Mouse (Mus musculus): Measurements from ENCODE around the gene Tango2. TPM values are rescaled to one million over a fixed set of nuclear protein-coding genes. Genes with fewer than 3 reads are reported as not detected.
"Not testable (repeated sequence)": the region's sequence is repeated elsewhere in the genome, so short reads cannot be mapped to it uniquely, and the experiment has no call there.

The Tango2 gene
- polyA plus RNA-seq, 1 experiment from 2014 or later = 79.8 TPM

DNA sequence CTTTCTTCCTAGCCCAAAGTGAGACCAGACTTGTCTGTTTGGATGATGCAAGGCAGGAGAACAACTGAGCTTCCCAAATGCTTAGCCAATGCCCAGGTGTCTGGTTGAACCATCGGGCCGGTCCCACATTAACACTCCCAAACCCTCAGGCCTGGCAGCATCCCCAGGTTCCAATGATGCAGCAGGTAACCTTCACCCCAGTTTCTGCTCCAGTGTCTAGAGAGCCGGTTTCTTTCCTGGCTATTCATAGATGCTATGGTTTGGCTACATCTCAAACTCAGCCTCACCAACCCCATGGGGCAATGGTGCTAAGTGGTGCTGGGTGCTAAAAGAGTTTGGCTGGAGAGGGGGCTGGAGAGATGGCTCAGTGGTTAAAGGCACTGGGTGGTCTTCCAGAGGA is 11.9 kb downstream of the Tango2 start:
- ATAC-seq (ENCODE audit: low FRiP score) = no peak
- no peak overlapping the region for H3K9ac ChIP-seq
- no peak overlapping the region for H3K27ac ChIP-seq
- peaks cover 12% of the 10 kb centered on the region for H3K4me1 ChIP-seq (replicated peaks)
- H3K4me2 ChIP-seq = no peak overlapping the region
- H3K27me3 ChIP-seq = no peaks in the 10 kb centered on the region
- H3K36me3 ChIP-seq = peaks cover 53% of the 10 kb centered on the region
- H3K9me3 ChIP-seq = no peaks in the 10 kb centered on the region
- WGBS = 96% methylated on average over 3 of the region's 3 CpGs
- H3K4me3 ChIP-seq = no peak overlapping the region

DNA sequence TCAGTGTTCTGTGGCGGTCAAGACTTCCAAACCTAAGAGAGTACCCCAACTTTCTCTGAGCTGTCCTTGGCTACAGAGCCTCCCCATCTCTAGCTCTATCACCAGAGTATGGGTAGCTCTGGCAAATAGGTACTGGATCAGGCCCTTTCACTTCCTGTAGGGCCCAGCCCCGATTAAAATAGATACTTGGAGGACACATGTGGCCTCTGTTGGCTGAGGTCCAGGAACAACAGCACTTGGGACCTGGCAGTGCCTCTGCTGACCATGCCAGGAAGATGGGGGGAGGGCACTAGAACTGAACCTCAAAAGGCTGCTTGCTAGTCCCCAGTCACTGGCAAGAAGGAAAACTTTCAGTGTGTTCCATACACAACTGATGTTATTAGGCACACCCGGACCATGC is 13.9 kb downstream of the Tango2 start:
- Histone ChIP-seq H3K27me3 (no peaks in the 10 kb centered on the region), H3K4me2 (no peak overlapping the region), H3K27ac (no peak overlapping the region), H3K4me3 (no peak overlapping the region), H3K36me3 (peaks cover 53% of the 10 kb centered on the region), H3K4me1 (replicated peaks) (no peaks in the 10 kb centered on the region), H3K9ac (no peak overlapping the region), H3K9me3 (no peaks in the 10 kb centered on the region)
- WGBS = 87% methylated on average over 3 of the region's 3 CpGs
- ATAC-seq (ENCODE audit: low FRiP score) = no peak

DNA sequence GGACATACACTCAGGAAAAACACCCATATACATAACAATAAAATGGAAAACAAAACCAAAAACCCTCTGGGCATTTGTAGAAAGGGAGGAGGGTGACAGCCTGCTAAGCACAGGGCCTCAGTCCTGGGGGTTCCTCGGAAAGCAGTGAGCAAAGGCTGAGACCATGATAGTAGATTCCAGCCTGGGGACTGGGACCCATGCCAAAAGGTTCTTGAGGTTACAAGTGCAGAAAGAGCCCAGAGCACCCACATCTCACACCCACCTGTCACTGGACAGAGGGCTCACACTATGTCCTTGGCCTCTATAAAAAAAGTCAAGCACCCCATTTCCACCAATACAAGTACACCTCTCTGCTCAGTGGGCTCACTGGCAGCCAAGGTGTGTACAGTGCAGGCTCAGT is 19.4 kb downstream of the Tango2 start:
- H3K4me2 ChIP-seq = no peak overlapping the region
- no peaks in the 10 kb centered on the region for H3K27me3 ChIP-seq
- ATAC-seq (ENCODE audit: low FRiP score) = no peak
- 67% methylated on average over 1 of the region's 1 CpGs for WGBS
- peaks cover 32% of the 10 kb centered on the region for H3K36me3 ChIP-seq
- H3K27ac ChIP-seq = no peak overlapping the region
- H3K4me1 ChIP-seq (replicated peaks) = no peaks in the 10 kb centered on the region; the same call in 1 of the 2 replicates
- no peak overlapping the region for H3K9ac ChIP-seq
- H3K4me3 ChIP-seq = no peak overlapping the region
- no peaks in the 10 kb centered on the region for H3K9me3 ChIP-seq

DNA sequence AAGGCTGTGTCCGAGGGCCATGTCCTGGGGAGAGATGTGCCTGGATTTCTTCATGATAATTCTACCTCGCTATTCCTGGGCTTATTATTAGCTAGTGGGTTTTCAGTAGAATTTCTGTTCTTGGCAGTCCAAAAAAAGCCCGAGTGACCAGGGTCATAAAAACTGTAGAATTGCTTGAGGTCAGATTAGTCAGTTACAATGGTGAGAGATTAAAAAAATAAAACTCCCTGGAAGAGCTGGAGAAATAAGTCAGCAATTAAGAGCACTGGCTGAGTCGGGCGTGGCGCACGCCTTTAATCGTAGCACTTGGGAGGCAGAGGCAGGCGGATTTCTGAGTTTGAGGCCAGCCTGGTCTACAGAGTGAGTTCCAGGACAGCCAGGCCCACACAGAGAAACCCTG is 20.0 kb downstream of the Tango2 start:
- no peak for ATAC-seq (ENCODE audit: low FRiP score)
- no peak overlapping the region for H3K9ac ChIP-seq
- no peak overlapping the region for H3K4me2 ChIP-seq
- WGBS = 90% methylated on average over 9 of the region's 9 CpGs
- H3K9me3 ChIP-seq = no peaks in the 10 kb centered on the region
- H3K36me3 ChIP-seq = peaks cover 33% of the 10 kb centered on the region
- H3K27me3 ChIP-seq = no peaks in the 10 kb centered on the region
- no peak overlapping the region for H3K4me3 ChIP-seq
- no peak overlapping the region for H3K27ac ChIP-seq
- no peaks in the 10 kb centered on the region; the same call in 1 of the 2 replicates for H3K4me1 ChIP-seq (replicated peaks)

DNA sequence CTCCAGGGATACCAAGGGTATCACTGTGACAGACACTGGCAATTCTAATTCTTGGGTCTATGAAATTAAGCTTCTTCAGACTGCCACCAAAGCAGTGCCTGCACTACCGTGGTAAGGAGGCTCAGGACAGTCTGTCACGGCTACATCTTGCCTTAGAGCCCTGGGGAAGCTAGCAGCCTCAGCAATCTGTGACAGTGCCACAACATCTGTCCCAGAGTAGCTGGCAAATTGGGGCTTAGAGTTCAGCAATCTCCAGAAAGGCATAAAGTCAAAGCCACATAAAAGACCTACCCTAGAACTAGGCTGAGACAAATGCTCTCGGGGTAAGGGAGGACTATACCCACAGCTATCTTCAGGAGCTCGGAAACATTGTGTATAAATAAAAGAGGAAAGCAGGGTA is 22.2 kb downstream of the Tango2 start:
- H3K4me1 ChIP-seq (replicated peaks) = no peaks in the 10 kb centered on the region; the same call in 1 of the 2 replicates
- H3K4me2 ChIP-seq = no peak overlapping the region
- H3K9ac ChIP-seq = no peak overlapping the region
- no peaks in the 10 kb centered on the region for H3K27me3 ChIP-seq
- 78% methylated on average over 4 of the region's 4 CpGs for WGBS
- no peaks in the 10 kb centered on the region for H3K9me3 ChIP-seq
- H3K27ac ChIP-seq = no peak overlapping the region
- peaks cover 39% of the 10 kb centered on the region for H3K36me3 ChIP-seq
- H3K4me3 ChIP-seq = no peak overlapping the region
- ATAC-seq (ENCODE audit: low FRiP score) = no peak

DNA sequence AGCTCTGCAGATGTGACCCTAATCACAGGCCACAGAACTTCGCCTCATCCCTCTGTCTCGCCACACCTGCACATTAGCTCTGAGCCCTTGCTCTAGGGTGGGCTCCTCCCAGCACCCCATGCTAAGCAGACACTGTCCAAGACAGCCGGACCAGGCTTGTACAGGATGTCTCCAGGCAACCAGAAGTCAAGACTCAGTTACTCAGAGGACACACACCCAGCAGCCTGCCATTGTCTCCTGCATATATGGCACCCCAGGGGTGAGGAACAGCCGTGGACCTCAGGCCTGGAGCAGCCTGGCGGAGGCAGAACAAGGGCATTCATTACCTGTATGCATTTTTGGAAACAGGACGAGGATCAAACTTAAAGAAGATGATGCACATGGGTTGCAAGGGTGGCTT is 23.9 kb downstream of the Tango2 start:
- Histone ChIP-seq H3K4me2 (no peak overlapping the region), H3K4me1 (replicated peaks) (no peaks in the 10 kb centered on the region; the same call in 1 of the 2 replicates), H3K27me3 (no peaks in the 10 kb centered on the region), H3K27ac (no peak overlapping the region), H3K4me3 (no peak overlapping the region), H3K9me3 (no peaks in the 10 kb centered on the region), H3K36me3 (peaks cover 49% of the 10 kb centered on the region), H3K9ac (no peak overlapping the region)
- ATAC-seq (ENCODE audit: low FRiP score) = no peak
- WGBS = 75% methylated on average over 6 of the region's 6 CpGs

DNA sequence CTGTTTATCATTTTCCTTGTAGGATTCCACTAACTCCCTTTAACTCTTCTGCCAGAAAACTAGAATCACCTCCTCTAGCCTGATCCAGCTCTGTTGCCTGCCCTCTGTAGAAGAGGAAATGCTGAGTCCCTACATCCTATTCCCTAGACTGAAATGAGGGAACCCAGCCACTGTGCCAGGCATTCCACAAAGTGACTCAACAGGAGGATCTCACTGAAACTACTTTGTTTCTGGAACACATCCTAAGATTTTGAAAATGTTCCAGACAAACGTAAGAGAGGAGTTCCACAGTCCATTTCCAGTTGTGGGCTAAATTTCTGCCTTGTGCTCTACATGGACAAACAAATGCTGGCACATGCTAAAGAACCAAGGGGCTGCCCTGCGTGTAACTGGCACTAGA is 24.4 kb downstream of the Tango2 start:
- peaks cover 52% of the 10 kb centered on the region for H3K36me3 ChIP-seq
- H3K27me3 ChIP-seq = no peaks in the 10 kb centered on the region
- 87% methylated on average over 2 of the region's 2 CpGs for WGBS
- no peaks in the 10 kb centered on the region for H3K9me3 ChIP-seq
- H3K27ac ChIP-seq = no peak overlapping the region
- no peak overlapping the region for H3K9ac ChIP-seq
- no peak overlapping the region for H3K4me2 ChIP-seq
- no peaks in the 10 kb centered on the region; the same call in 1 of the 2 replicates for H3K4me1 ChIP-seq (replicated peaks)
- H3K4me3 ChIP-seq = no peak overlapping the region
- ATAC-seq (ENCODE audit: low FRiP score) = no peak

DNA sequence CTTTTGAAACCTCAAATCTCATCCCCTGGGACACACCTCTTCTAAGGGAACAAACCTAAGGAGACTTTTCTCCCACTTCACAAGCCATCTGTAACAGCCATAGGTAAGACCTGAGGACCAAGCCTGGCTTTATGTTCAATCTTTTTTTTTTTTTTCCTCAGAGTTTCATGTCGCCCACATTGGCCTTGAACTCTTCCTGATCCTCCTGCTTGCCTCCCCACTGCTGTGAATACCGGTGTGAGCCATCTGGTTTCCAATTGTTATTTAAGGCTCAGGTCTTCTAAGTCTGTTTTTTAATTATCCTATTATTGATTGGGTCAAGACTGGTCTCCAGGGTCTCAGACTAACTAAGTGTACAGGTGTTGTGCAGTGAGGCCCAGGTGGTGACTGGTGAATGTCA is 26.5 kb downstream of the Tango2 start:
- peaks cover 59% of the 10 kb centered on the region for H3K36me3 ChIP-seq
- H3K27ac ChIP-seq = no peak overlapping the region
- WGBS = 84% methylated on average over 2 of the region's 2 CpGs
- H3K4me3 ChIP-seq = no peak overlapping the region
- no peak overlapping the region for H3K4me2 ChIP-seq
- H3K9me3 ChIP-seq = no peaks in the 10 kb centered on the region
- H3K9ac ChIP-seq = no peak overlapping the region
- H3K4me1 ChIP-seq (replicated peaks) = no peaks in the 10 kb centered on the region; the same call in 1 of the 2 replicates
- H3K27me3 ChIP-seq = no peaks in the 10 kb centered on the region
- no peak for ATAC-seq (ENCODE audit: low FRiP score)

DNA sequence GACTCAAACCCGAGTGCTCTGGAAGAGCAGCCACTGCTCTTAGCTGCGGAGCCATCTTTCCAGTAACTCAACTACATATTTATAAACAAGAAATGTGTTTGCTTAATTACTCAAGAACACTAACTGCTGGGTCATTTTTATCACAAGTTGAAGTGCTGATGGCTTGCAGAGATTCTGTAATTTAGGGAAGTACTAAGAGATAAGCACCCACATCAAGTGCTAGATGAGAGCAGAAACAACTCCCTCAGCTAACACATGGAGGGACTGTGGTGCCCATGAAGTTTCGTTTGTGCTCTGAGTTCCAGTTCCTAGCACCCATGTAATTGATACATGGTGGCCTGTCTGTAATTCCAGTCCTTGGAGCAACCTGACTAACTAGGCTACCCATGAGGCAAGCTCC is 28.9 kb downstream of the Tango2 start:
- Histone ChIP-seq H3K27me3 (no peaks in the 10 kb centered on the region), H3K27ac (no peak overlapping the region), H3K9ac (no peak overlapping the region), H3K9me3 (no peaks in the 10 kb centered on the region), H3K36me3 (peaks cover 62% of the 10 kb centered on the region), H3K4me2 (no peak overlapping the region), H3K4me3 (no peak overlapping the region), H3K4me1 (replicated peaks) (no peaks in the 10 kb centered on the region)
- no peak for ATAC-seq (ENCODE audit: low FRiP score)
- WGBS = 90% methylated on average over 3 of the region's 3 CpGs

DNA sequence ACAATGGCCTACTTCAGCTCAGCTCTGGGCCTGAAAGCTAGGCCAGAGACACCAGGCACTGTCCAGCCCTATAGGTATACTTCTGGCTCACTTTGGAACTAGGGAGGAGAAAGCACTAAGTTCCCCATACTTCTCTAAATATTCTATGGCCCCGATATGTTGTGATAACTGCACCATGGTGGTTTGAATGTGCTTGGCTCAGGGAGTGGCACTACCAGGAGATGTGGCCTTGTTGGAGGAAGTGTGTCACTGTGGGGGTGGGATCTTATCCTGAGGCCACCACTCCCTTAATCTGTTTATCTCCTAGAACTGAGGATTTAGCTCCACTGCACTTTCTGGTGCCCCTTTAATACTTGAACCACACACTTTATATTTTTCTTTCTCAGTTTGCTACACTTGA is 39.7 kb downstream of the Tango2 start:
- no peak for ATAC-seq (ENCODE audit: low FRiP score)
- Histone ChIP-seq H3K9me3 (no peaks in the 10 kb centered on the region), H3K9ac (no peak overlapping the region), H3K4me1 (replicated peaks) (no peaks in the 10 kb centered on the region), H3K27ac (no peak overlapping the region), H3K4me2 (no peak overlapping the region), H3K36me3 (peaks cover 86% of the 10 kb centered on the region), H3K27me3 (no peaks in the 10 kb centered on the region), H3K4me3 (no peak overlapping the region)
- WGBS = 96% methylated on average over 1 of the region's 1 CpGs

DNA sequence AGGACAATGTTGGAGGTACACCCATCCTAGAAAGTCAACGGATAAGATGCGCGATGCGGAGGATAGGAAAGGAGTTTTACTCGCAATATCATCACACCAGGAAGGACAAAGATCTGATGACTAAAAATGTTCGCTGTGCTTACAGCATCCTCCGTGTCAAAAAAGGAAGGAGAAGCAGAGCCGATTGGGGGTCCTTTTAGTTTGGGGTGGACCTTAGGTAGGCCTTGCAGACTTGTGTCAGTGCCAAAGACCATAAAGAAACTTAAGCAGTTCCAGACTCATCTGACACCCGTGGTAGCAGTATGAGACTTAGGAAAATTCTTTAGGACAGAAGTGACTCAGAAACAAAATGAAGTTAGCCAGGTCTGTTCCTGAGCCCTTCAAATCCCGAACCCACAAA is 58.3 kb downstream of the Tango2 start:
- not testable (repeated sequence) for H3K9me3 ChIP-seq; H3K27me3 ChIP-seq; H3K36me3 ChIP-seq; ATAC-seq (ENCODE audit: low FRiP score)
- 0 out of 2 replicates have a peak overlapping the region, but pooled peaks have one; percentile 35 for H3K27ac ChIP-seq
- H3K4me2 ChIP-seq = peak overlapping the region; percentile 51
- 4% methylated on average over 10 of the region's 10 CpGs for WGBS
- H3K4me1 ChIP-seq (replicated peaks) = peaks cover 36% of the 10 kb centered on the region
- H3K9ac ChIP-seq = peak overlapping the region; percentile 66
- peak overlapping the region; percentile 97 for H3K4me3 ChIP-seq

DNA sequence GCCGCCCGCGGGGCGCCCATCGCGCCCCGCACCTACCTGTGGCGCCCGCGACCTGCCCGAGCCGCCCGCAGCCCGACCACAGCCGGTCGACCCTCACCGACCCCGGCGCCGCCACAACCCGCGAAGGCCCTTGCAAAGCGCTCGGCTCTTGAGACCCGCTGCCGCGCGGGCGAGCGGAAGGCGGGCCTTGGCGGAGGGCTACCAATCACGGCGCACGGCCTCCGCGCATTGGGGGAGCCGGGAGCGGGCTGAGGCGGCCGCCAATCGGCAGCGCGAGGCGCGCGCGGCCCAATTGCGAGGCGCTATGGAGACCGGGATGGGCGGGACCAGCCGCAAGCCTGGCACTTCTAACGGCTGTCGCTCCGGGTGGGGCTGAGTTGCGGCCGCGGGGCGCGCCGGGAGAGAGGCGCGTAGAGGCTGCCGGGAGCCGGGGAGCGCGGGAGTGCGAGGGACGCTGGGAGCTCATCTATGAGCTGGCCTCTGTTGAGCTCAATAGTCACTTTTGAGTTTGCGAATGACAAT is 58.8 kb downstream of the Tango2 start, which contains the start of gene Dgcr8:
Gene Dgcr8 (minus strand): TSS at position 180 of the 522 bp plus-strand sequence.
- H3K9me3 ChIP-seq = no peaks in the 10 kb centered on the region
- peak within 1 kb of the TSS; percentile 90 for H3K27ac ChIP-seq
- H3K4me3 ChIP-seq = peak within 1 kb of the TSS; percentile 97
- ATAC-seq (ENCODE audit: low FRiP score) = peak; percentile 100
- peaks cover 36% of the 10 kb centered on the region for H3K4me1 ChIP-seq (replicated peaks)
- peak within 1 kb of the TSS; percentile 98 for H3K9ac ChIP-seq
- peak within 1 kb of the TSS; percentile 95 for H3K4me2 ChIP-seq
- H3K27me3 ChIP-seq = no peaks in the 10 kb centered on the region
- WGBS = under 1% methylated on average over 60 of the region's 71 CpGs
- peaks cover 13% of the 10 kb centered on the region for H3K36me3 ChIP-seq

DNA sequence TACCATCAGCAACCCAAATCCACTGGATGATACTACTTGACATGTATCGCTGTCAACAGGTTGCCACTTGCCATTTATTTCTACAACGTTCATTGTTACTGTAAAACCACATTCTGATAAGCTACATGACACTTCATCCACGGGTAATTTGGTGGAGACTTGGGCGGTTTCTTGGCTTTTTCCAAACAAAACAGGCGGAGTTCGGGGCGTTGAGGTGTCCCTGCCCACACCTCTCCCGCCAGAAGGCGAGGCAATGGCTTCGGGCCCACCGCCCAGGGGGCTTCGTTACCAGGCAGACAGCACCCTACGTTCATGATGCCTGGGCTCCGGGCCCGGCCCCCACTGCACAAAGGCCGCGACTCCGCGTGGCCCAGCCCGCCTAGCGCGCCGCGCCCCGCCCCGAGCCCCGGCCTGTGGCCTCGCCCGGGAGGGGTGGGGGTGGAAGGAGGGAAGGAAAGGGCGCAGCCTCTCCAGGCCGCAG is 59.3 kb downstream of the Tango2 start:
- peak; percentile 85 for ATAC-seq (ENCODE audit: low FRiP score)
- Histone ChIP-seq H3K4me1 (replicated peaks) (peaks cover 36% of the 10 kb centered on the region), H3K9me3 (no peaks in the 10 kb centered on the region), H3K36me3 (peaks cover 18% of the 10 kb centered on the region), H3K9ac (peak overlapping the region; percentile 98), H3K27ac (peak overlapping the region; percentile 90), H3K27me3 (no peaks in the 10 kb centered on the region), H3K4me3 (peak overlapping the region; percentile 97), H3K4me2 (peak overlapping the region; percentile 95)
- WGBS = 1% methylated on average over 26 of the region's 31 CpGs

Data from hindbrain, embryonic 13.5 days (tissue).